Mouse (Mus musculus) neural tube, embryonic 13.5 days (tissue): ENCODE results near the gene Bloc1s3. TPM values are rescaled to one million over a fixed set of nuclear protein-coding genes. Genes with fewer than 3 reads are reported as not detected.
A peak's percentile ranks its signal among the peaks of the same experiment; 100 is the strongest.

Experiments
- ATAC-seq: fragments of 200-750 bp; cut with Nextera tagmentation; 2 replicates; pipeline ENCODE4 v1.8.0; 2017; ENCODE audit warnings: low read depth, mild to moderate bottlenecking, moderate TSS enrichment, moderate library complexity
- H3K27ac ChIP-seq: fragments of 300-500 bp; sonication (generic); replicated peaks from 2 replicates; pipeline ENCODE4 v1.5.1; 2015; ENCODE audit warnings: moderate library complexity, mild to moderate bottlenecking, inconsistent platforms
- H3K27me3 ChIP-seq: fragments of 300-500 bp; sonication (generic); 2 replicates; pipeline ENCODE4 v1.6.1; 2015; ENCODE audit warnings: mild to moderate bottlenecking, inconsistent platforms
- H3K36me3 ChIP-seq: fragments of 300-500 bp; sonication (generic); 2 replicates; pipeline ENCODE4 v1.6.1; 2015; ENCODE audit warnings: mild to moderate bottlenecking, inconsistent platforms
- H3K4me1 ChIP-seq: fragments of 300-500 bp; sonication (generic); replicated peaks from 2 replicates; pipeline ENCODE4 v1.6.1; 2015; ENCODE audit warnings: inconsistent platforms
- H3K4me2 ChIP-seq: fragments of 300-500 bp; sonication (generic); 2 replicates; pipeline ENCODE4 v1.6.1; 2015; ENCODE audit warnings: inconsistent platforms, mild to moderate bottlenecking, moderate library complexity
- H3K4me3 ChIP-seq: fragments of 300-500 bp; sonication (generic); 2 replicates; pipeline ENCODE4 v1.5.1; 2015; ENCODE audit warnings: mild to moderate bottlenecking, inconsistent platforms
- H3K9ac ChIP-seq: fragments of 300-500 bp; sonication (generic); 2 replicates; pipeline ENCODE4 v1.6.1; 2015; ENCODE audit warnings: moderate library complexity, mild to moderate bottlenecking, inconsistent platforms
- H3K9me3 ChIP-seq: fragments of 300-500 bp; sonication (generic); 2 replicates; pipeline ENCODE4 v1.6.1; 2016; ENCODE audit warnings: inconsistent platforms
- WGBS: fragments of 180-500 bp; shearing (Covaris S2); methylation state at CpG from one replicate; pipeline ENCODE4 v1.1.7; 2015; 5-methylcytosine and 5-hydroxymethylcytosine counted together
- polyA plus RNA-seq: library from polyadenylated mRNA; unstranded; fragments of >200 nt; fragmentation: Nextera tagmentation; extraction: Ambion mirVana; gene quantifications from 2 replicates; pipeline ENCODE4 v1.2.1, GENCODE M21; 2015

Gene Bloc1s3
- polyA plus RNA-seq, 1 experiment from 2014 or later: 3.6 TPM

DNA sequence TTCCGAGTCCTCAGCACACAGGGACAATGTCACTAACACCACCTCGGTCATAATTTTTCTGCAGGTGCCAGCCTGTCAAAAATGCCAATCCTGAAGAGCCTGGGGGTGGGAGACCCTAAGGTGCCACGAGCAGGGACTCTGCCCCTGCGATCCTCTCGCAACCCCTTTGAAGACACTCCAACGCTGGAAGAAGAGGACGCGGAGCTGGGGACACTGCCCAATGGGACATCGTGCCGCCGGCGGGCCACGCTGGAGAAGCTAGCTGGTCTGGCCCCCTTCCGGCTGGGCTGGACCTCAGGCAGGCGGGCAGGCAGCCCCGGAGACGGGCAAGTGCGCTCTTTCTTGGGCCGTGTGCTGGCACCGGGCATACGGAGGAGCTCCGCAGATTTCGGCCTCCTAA, 38.8 kb downstream of the Bloc1s3 start:
- 18% methylated on average over 23 of the region's 23 CpGs for WGBS
- H3K4me3 ChIP-seq: no peak overlapping the region
- H3K27me3 ChIP-seq: peaks cover 93% of the 10 kb centered on the region
- no peaks in the 10 kb centered on the region for H3K36me3 ChIP-seq
- H3K9me3 ChIP-seq: no peaks in the 10 kb centered on the region
- peaks cover 6% of the 10 kb centered on the region for H3K4me1 ChIP-seq
- no peak for ATAC-seq
- no peak overlapping the region for H3K4me2 ChIP-seq
- H3K27ac ChIP-seq: no peak overlapping the region
- no peak overlapping the region for H3K9ac ChIP-seq

DNA sequence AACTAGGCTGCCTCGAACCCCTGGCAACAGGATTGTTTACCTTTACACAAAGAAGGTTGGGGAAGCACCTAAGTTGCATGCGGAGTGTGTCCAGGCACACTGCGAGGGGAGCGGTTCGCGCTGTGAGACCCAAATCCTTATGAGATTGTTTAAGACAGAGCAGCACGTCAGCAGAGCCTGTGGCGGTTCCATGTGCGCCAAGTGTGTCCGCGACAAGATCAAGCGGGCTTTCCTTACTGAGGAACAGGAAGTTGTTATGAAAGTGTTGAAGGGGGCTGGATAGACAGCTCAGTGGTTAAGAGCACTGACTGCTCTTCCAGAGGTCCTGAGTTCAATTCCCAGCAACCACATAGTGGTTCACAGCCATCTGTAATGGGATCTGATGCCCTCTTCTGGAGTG, 39.9 kb downstream of the Bloc1s3 start:
- no peaks in the 10 kb centered on the region for H3K4me1 ChIP-seq
- H3K36me3 ChIP-seq: no peaks in the 10 kb centered on the region
- H3K27ac ChIP-seq: no peak overlapping the region
- no peak overlapping the region for H3K4me3 ChIP-seq
- peaks cover 91% of the 10 kb centered on the region for H3K27me3 ChIP-seq
- no peaks in the 10 kb centered on the region for H3K9me3 ChIP-seq
- ATAC-seq: no peak
- no peak overlapping the region for H3K9ac ChIP-seq
- 68% methylated on average over 12 of the region's 12 CpGs for WGBS
- H3K4me2 ChIP-seq: no peak overlapping the region

DNA sequence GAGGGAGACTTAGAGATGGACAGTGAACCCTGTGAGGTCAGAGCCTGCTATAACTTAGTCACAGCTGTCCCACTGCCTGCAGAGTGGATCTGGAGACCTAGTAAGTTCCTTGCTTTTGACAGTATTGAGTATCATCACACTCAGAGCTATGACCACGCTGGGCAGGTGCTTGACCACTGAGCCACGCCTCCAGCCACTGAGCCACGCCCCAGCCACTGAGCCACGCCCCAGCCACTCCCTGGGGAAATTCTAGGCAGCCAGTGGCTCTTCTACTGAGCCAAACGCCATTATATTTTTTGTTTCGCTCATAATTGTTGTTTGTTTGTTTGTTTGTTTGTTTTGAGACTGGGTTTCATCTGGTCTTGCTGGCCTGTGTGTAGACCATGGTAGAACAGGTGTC, 40.5 kb downstream of the Bloc1s3 start:
- ATAC-seq: no peak
- 41% methylated on average over 6 of the region's 6 CpGs for WGBS

DNA sequence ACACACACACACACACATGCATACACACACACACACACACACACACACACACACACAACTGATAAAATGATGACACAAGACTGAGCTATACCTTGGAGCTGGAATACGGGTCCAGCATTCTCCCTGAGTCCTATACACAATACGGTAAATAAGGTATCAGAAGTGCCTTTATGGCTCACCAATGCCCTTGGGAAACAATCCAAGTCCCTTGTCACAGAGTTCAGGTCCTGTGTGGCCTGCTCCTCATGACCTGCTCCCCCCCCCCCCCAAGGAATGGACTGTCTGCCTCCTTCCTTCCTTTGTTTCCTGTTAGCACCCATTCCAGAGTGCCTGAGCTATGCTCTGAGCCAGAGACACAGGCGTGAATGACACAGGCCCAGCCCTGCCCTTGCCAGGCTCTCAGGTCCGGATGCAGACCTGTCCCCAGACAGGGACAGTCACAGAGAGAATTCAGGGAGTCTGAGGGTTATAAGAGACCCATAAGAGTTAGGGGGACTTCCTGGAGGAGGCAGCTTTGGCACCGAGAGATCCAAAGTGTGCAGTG, 41.5 kb downstream of the Bloc1s3 start:
- H3K4me2 ChIP-seq: no peak overlapping the region
- H3K27me3 ChIP-seq: peaks cover 79% of the 10 kb centered on the region
- H3K9me3 ChIP-seq: no peaks in the 10 kb centered on the region
- H3K4me3 ChIP-seq: no peak overlapping the region
- no peaks in the 10 kb centered on the region for H3K4me1 ChIP-seq
- H3K27ac ChIP-seq: no peak overlapping the region
- WGBS: 66% methylated on average over 5 of the region's 5 CpGs
- H3K9ac ChIP-seq: no peak overlapping the region
- no peak for ATAC-seq
- no peaks in the 10 kb centered on the region for H3K36me3 ChIP-seq

More for the DNA sequence above, 40.5 kb downstream of the Bloc1s3 start:
- Histone ChIP-seq H3K4me1 (no peaks in the 10 kb centered on the region), H3K27ac (no peak overlapping the region), H3K9me3 (no peaks in the 10 kb centered on the region), H3K27me3 (peaks cover 88% of the 10 kb centered on the region), H3K4me3 (no peak overlapping the region), H3K4me2 (no peak overlapping the region), H3K9ac (no peak overlapping the region), H3K36me3 (no peaks in the 10 kb centered on the region)

DNA sequence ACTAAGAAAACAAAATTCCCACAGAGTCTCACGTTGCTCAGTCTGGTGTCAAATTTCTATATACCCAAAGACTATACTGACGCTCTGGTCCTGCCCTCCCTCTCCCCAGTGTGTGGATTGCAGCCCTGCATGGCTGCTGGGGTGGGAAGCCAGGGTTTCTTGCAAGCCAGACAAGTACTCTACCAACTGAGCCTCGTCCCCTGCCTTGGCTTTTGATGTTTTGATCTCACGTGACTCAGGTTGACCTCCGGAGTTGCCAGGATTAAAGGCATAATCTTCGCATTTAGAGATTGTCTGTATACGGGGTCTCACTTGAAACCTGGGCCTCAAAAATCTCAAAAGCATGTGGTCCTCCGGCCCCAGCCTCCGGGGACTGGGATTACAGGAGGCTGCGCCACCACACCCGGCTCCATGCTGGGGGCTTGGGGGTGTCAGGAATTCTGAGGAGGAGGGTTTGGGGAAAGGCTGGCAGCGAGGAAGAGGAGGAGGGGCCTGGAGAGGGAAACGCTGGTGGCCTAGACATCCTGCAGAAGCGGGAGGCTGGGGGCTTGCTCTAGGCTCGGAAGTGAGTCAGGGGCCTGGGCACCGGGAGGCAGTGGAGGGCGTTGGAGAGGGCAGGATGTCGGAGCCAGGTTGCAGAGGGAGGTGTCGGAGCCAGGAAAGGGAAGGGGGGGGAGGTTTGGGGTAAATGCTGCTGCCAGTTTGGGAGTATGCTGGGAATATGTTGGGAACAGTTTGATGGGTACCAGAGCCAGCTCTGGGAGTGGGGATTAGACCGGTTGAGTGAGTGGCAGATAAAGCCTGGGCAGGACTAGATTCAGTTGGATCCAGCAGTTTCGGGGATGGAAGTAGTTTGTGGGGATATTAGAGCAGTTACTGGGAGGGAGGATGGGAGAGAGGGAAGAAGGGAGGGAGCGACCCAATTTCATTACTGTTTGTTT, 43.5 kb downstream of the Bloc1s3 start:
- H3K9me3 ChIP-seq: no peaks in the 10 kb centered on the region
- no peaks in the 10 kb centered on the region for H3K36me3 ChIP-seq
- no peak overlapping the region for H3K4me3 ChIP-seq
- peak overlapping the region; percentile 49 for H3K9ac ChIP-seq
- ATAC-seq: no peak
- H3K27ac ChIP-seq: no peak overlapping the region
- H3K4me1 ChIP-seq: peaks cover 2% of the 10 kb centered on the region
- 0 out of 2 replicates have a peak overlapping the region, but pooled peaks have one; percentile 11 for H3K4me2 ChIP-seq
- peaks cover 60% of the 10 kb centered on the region for H3K27me3 ChIP-seq
- WGBS: 13% methylated on average over 22 of the region's 22 CpGs

DNA sequence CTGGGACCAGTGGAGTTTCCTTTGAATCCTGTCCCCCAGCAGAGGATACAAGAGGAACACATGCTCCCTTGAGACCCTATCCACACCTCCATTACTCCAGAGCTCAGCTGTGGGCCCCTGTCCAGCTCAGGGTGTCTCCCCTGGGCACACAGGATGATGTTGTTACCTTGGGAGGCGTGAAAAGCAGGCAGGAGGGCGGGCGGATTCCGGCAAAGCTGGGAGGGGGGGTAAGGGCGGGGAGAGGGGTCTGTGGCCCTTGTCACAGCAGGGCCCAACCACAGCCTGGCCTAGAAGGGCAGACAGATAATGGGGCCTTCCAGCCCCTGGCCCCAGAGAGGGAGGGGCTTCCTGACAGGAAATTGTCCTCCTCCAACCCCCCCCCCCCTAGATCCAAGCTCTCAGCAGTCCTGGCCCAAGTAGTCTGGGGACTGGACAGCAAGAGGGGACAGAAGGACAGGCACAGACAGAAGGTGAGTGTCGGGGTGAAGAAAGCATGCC, 45.2 kb downstream of the Bloc1s3 start, which contains the start of gene Exoc3l2:
Gene Exoc3l2 (plus strand): TSS at position 448 of the 498 bp plus-strand sequence.
- H3K9me3 ChIP-seq: no peaks in the 10 kb centered on the region
- peaks cover 43% of the 10 kb centered on the region for H3K27me3 ChIP-seq
- no peak within 1 kb of the TSS for H3K4me2 ChIP-seq
- no peak within 1 kb of the TSS for H3K27ac ChIP-seq
- no peak within 1 kb of the TSS for H3K4me3 ChIP-seq
- peaks cover 7% of the 10 kb centered on the region for H3K4me1 ChIP-seq
- H3K9ac ChIP-seq: peak within 1 kb of the TSS; percentile 26
- no peaks in the 10 kb centered on the region for H3K36me3 ChIP-seq
- WGBS: 19% methylated on average over 6 of the region's 6 CpGs
- no peak for ATAC-seq

DNA sequence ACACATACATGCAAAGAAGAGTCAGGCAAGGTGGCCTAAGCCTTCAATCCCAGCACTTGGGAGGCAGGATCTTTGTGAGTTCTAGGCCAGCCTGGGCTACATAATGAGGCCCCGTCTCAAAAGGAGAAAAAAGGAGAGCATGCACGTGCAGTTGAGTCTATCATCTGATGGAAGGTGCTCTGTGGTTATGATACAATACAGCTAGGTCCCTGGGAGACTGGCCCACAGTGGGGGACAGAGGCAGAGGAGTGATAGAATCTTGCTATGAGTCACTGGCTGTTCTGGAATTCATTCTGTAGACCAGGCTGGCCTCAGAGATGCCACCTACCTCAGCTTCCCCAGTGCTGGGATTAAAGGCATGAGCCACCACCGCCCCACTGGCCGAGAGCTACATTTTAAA, 45.7 kb downstream of the Bloc1s3 start:
- 50% methylated on average over 4 of the region's 4 CpGs for WGBS
- H3K4me3 ChIP-seq: no peak overlapping the region
- H3K36me3 ChIP-seq: no peaks in the 10 kb centered on the region
- ATAC-seq: no peak
- peaks cover 38% of the 10 kb centered on the region for H3K27me3 ChIP-seq
- H3K9me3 ChIP-seq: no peaks in the 10 kb centered on the region
- H3K27ac ChIP-seq: no peak overlapping the region
- no peak overlapping the region for H3K9ac ChIP-seq
- H3K4me1 ChIP-seq: peaks cover 12% of the 10 kb centered on the region
- H3K4me2 ChIP-seq: no peak overlapping the region

DNA sequence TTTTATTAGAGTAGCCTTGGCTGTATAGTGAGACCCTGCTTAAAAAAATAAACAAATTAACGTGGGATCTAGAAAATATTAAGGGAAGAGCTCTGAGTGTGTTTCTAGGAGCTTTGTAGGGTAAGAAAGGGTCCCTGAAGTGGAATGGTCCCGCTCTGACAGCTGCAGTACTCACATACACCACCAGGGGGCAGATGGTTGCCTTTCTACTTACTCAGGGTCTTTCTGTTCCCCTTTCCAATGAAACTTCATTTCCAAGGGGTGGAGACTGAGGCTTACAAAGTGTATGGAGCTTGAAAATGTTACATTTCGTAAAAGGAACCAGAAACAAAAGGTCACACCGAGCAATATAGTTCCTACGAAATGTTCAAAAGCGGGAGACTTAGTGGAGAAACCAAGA, 46.7 kb downstream of the Bloc1s3 start:
- Histone ChIP-seq H3K4me3 (no peak overlapping the region), H3K4me2 (no peak overlapping the region), H3K36me3 (no peaks in the 10 kb centered on the region), H3K9me3 (no peaks in the 10 kb centered on the region), H3K4me1 (peaks cover 21% of the 10 kb centered on the region), H3K9ac (no peak overlapping the region), H3K27me3 (peaks cover 29% of the 10 kb centered on the region), H3K27ac (no peak overlapping the region)
- WGBS: 10% methylated on average over 6 of the region's 6 CpGs
- ATAC-seq: no peak

DNA sequence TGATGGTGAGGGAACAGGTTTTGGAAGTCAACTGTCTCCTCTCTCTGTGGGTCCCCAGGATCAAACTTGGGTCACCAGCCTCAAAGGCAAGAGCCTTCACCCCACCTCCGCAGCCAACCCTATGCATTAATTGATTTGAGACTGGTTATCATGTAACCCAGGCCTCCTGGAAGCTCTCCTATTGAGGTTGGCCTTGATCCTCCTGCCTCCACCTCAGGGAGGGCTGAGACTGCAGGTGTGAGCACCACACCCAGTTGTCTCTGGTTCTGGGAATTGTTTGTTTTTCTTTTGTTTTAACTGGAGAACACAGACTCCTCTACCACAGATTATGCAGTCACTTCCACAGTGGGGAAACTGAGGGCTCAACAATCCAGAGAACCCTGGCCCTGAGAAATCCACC, 47.7 kb downstream of the Bloc1s3 start:
- no peak overlapping the region for H3K9ac ChIP-seq
- no peaks in the 10 kb centered on the region for H3K9me3 ChIP-seq
- peaks cover 21% of the 10 kb centered on the region for H3K27me3 ChIP-seq
- no peak overlapping the region for H3K4me2 ChIP-seq
- 74% methylated on average over 1 of the region's 1 CpGs for WGBS
- peaks cover 8% of the 10 kb centered on the region; the same call in 1 of the 2 replicates for H3K36me3 ChIP-seq
- H3K4me3 ChIP-seq: no peak overlapping the region
- no peak overlapping the region for H3K27ac ChIP-seq
- no peak for ATAC-seq
- H3K4me1 ChIP-seq: peaks cover 30% of the 10 kb centered on the region

DNA sequence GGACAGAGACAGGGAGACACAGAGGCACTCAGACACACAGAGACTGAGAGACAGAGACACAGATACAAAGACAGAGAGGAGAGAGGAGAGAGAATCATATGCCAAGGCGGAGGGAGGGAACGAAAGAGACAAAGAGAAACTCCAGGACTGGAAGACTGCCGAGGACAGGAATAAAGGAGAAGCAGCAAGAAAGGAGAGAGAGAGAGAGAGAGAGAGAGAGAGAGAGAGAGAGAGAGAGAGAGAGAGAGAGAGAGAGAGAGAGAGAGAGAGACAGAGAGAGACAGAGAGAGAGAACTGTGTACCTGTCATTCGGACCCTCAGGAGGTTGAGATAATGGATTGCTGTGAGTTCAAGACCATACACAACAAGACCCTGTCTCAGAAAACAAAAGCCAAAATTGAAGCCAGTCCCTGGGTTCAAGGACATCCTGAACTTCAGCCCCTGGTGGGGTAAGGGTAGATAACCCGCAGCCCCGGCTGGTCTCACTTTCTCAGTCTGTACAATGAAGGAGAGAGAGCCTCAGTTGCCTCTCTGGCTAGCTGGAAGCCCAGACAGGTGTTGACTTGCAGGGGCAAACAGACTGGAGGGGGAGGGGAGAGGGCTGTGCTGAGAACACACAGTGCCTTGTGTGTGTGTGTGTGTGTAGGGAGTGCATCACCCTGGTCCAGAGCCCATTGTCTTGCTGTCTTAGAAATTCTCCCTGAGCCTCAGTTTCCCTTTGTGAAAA, 48.9 kb downstream of the Bloc1s3 start:
- ATAC-seq: no peak
- 24% methylated on average over 6 of the region's 6 CpGs for WGBS

DNA sequence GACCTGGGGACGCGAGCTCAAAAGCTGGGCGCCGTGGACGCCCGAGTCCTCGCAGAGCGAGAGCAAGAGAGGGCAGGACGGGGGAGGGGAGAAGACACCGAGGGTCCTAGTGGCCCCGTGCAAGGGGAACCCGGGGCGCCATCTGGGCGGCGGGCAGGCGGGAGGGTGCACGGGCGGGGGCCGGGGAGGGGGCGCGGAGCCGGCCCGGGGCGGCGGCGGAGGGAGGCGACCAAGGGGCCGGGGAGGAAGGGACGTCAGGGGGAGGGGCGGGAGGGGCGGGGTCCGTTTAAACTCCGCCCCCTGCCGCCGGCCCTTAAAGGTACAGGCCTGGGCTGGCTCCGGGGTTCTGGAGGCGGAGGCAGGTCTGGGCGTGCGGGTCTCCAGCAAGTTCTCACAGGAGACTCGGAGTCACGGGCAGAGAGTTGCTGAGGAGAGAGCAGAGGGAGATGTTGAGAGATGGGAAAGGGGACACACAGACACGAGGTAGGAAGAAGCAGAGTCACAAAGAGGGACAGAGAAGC, 49.5 kb downstream of the Bloc1s3 start, which contains the start of gene Mark4:
Gene Mark4 (minus strand): TSS at position 231 of the 521 bp plus-strand sequence.
- Histone ChIP-seq H3K36me3 (peaks cover 10% of the 10 kb centered on the region), H3K4me3 (peak within 1 kb of the TSS; percentile 93), H3K27me3 (peaks cover 4% of the 10 kb centered on the region; the same call in 1 of the 2 replicates), H3K9me3 (no peaks in the 10 kb centered on the region), H3K4me2 (peak within 1 kb of the TSS; percentile 99), H3K4me1 (peaks cover 30% of the 10 kb centered on the region), H3K27ac (peak within 1 kb of the TSS; percentile 83), H3K9ac (peak within 1 kb of the TSS; percentile 97)
- ATAC-seq: peak; percentile 89
- WGBS: under 1% methylated on average over 27 of the region's 42 CpGs

More for the DNA sequence above, 48.9 kb downstream of the Bloc1s3 start:
- Histone ChIP-seq H3K9me3 (no peaks in the 10 kb centered on the region), H3K4me3 (peak overlapping the region; percentile 93), H3K4me2 (peak overlapping the region; percentile 99), H3K4me1 (peaks cover 30% of the 10 kb centered on the region), H3K27ac (peak overlapping the region; percentile 83), H3K36me3 (peaks cover 8% of the 10 kb centered on the region), H3K27me3 (peaks cover 10% of the 10 kb centered on the region), H3K9ac (peak overlapping the region; percentile 97)
